ENCODE assay signal across 9 mouse cellular contexts in the genomic region with DNA sequence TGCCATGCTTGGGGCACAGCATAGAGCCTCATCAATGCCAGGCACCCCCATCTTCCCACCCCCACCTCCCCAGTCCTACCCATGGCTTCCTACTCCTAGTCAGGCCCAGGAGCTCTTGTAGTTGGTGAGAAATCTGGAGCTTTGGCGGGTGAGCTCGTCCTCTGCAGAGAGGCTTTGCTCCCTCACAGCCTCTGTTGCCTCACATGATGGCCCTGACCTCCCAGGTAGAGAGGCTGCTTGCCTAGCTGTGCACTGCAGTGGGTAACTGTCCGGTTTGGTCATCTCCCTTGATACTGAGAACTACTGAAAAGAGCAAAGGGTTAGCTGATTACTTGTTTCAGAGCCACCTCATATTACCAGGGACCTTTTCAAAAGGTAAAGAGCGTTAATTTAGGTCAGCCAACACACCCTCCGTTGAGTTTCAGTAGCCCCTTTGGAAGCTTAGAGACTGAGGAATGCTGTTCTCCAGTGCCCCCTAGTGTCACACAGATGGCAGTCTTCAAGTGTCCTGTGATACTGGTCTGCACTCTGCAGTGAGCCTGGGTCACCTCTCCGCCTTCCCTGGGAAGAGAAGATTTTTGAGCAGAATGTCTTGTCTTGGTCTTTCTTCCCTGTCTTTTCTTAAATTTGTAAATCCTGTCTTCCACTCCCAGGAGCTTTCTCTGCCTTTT. TPM values are rescaled to one million over a fixed set of nuclear protein-coding genes. Genes with fewer than 3 reads are reported as not detected.
DNase-seq lines count a peak whose midpoint lies in the region; ATAC-seq and TF ChIP-seq lines count a peak whose summit lies in the region.
"Had no signal": no experiment of that assay in that cellular context is flagged by ENCODE, and none has a peak within 500 bp of the region (broad histone marks: within the 10 kb centered on the region; RNA-seq: fewer than 3 reads in every experiment).

No protein-coding gene starts in this region.

- H3K9ac ChIP-seq in intestine, embryonic 16.5 days (ENCODE audit: low read depth, low read length): no peak overlapping the region
- H3K9ac ChIP-seq: neural tube, embryonic 12.5 days had no signal

- no peaks in the 10 kb centered on the region for H3K27me3 ChIP-seq in Patski
- no peaks in the 10 kb centered on the region for H3K27me3 ChIP-seq in intestine, embryonic 16.5 days (replicated peaks; ENCODE audit: control insufficient read depth, insufficient read depth, low read length)
- H3K27me3 ChIP-seq: neural tube, embryonic 12.5 days had no signal

- CTCF ChIA-PET in Patski (lab: Charles Lee): interaction anchor here (0.8 to 3.0 kb wide), 16 partner anchors 9 to 168 kb away, joined by 3 to 7 read pairs (median 4); no protein-coding TSS in a partner anchor

- no peaks in the 10 kb centered on the region for H3K4me1 ChIP-seq in intestine, embryonic 16.5 days (ENCODE audit: control insufficient read depth, insufficient read depth, low read length)

- H3K9me3 ChIP-seq in intestine, embryonic 16.5 days (ENCODE audit: control insufficient read depth, low read length): no peaks in the 10 kb centered on the region
- H3K9me3 ChIP-seq: neural tube, embryonic 12.5 days had no signal

- no peak overlapping the region for H3K4me2 ChIP-seq in intestine, embryonic 16.5 days (ENCODE audit: low read depth, low read length)
- H3K4me2 ChIP-seq: neural tube, embryonic 12.5 days had no signal

- no peak overlapping the region for H3K27ac ChIP-seq in left cerebral cortex, adult 2 months
- no peak overlapping the region for H3K27ac ChIP-seq in intestine, embryonic 16.5 days (ENCODE audit: low read length)
- H3K27ac ChIP-seq: neural tube, embryonic 12.5 days had no signal

- 48% methylated on average over 6 of the region's 6 CpGs for whole genome bisulfite sequencing in intestine, embryonic 16.5 days

- in situ Hi-C loops in Patski (cut with MboI; ENCODE audit: low pct_unique_long_range_greater_than_20kb): no loop called here

- intact Hi-C loops in left cerebral cortex, adult 2 months (cut with DNase I): loop anchor here (1.0 to 5.0 kb wide), 3 partner anchors 65 to 240 kb away; a partner anchor contains a TSS

- H3K4me3 ChIP-seq in left cerebral cortex, adult 2 months: no peak overlapping the region
- no peak overlapping the region for H3K4me3 ChIP-seq in intestine, embryonic 16.5 days (ENCODE audit: low read length)
- H3K4me3 ChIP-seq: neural tube, embryonic 12.5 days had no signal

- POLR2A ChIA-PET in Patski (lab: Charles Lee): interaction anchor here (0.5 to 1.0 kb wide), 3 partner anchors 9 to 65 kb away, joined by 3 to 5 read pairs (median 3); no protein-coding TSS in a partner anchor

- TF ChIP-seq CTCF in left cerebral cortex, adult 2 months (IDR thresholded peaks at IDR 0.05): peak; percentile 76
- peak; percentile 92 for TF ChIP-seq CTCF in Patski (IDR thresholded peaks at IDR 0.05)

- no peaks in the 10 kb centered on the region for H3K36me3 ChIP-seq in intestine, embryonic 16.5 days (ENCODE audit: control insufficient read depth, insufficient read depth, low read length)

- no peak for DNase-seq in left cerebral cortex, adult 2 months (ENCODE audit: extremely low spot score in 1 of 2, low spot score in 2 of 2)
- DNase-seq in left cerebral cortex, adult 11 months (ENCODE audit: low spot score): no peak
- DNase-seq in Patski (ENCODE audit: low read depth, low spot score): no peak
- DNase-seq in embryo, embryonic 10 days (ENCODE audit: low spot score): peak; percentile 80
- peak; percentile 67 for DNase-seq in lung, postnatal 14 days
- peak; percentile 23 to 27 for DNase-seq in thymus, postnatal 36 days
- DNase-seq in urinary bladder, adult 2 months (ENCODE audit: low spot score): no peak

- peak; percentile 71 for ATAC-seq in Patski
- ATAC-seq in intestine, embryonic 16.5 days: peak; percentile 65; the same call in 1 of the 2 replicates

RNA-seq across cellular contexts. Expression of a gene that starts 16.9 kb away (rescaled TPM):
- 1 to 10 TPM; 2.4 to 2.6 TPM for total RNA-seq in left cerebral cortex, adult 2 months (2021)
- 86.7 TPM for polyA plus RNA-seq in Patski (2021)
- 5.8 and 7.1 TPM in 2 replicates for polyA plus RNA-seq in intestine, embryonic 16.5 days (2015; fragmentation: Nextera tagmentation; extraction: Ambion mirVana)
- polyA plus RNA-seq in urinary bladder, adult 2 months (2012; rRNA removed): 47.8 and 50.2 TPM in 2 replicates
- polyA plus RNA-seq: neural tube, embryonic 12.5 days had no signal

RNA-seq across cellular contexts. Expression of a gene that starts 17.4 kb away (rescaled TPM):
- 10 to 100 TPM; 86.4 to 88.9 TPM for total RNA-seq in left cerebral cortex, adult 2 months (2021)
- 107 TPM for polyA plus RNA-seq in Patski (2021)
- 124 and 125 TPM in 2 replicates for polyA plus RNA-seq in intestine, embryonic 16.5 days (2015; fragmentation: Nextera tagmentation; extraction: Ambion mirVana)
- polyA plus RNA-seq in urinary bladder, adult 2 months (2012; rRNA removed): 56.0 and 86.9 TPM in 2 replicates

Comparison
In these comparisons a context has a peak if more than half of its experiments do, and no peak if none do; other contexts are left out.
1. DNase-seq: peak in embryo, embryonic 10 days (single experiment), lung, postnatal 14 days (single experiment) and thymus, postnatal 36 days (2 of 2); none in left cerebral cortex, adult 2 months (0 of 2), left cerebral cortex, adult 11 months (single experiment), Patski (single experiment) and urinary bladder, adult 2 months (single experiment).